Mouse (Mus musculus) embryonic facial prominence, embryonic 12.5 days (tissue): ENCODE results near the gene Flrt2. TPM values are rescaled to one million over a fixed set of nuclear protein-coding genes. Genes with fewer than 3 reads are reported as not detected.

ENCODE experiments used
- ATAC-seq: fragments of 200-750 bp; cut with Nextera tagmentation; 2 replicates; pipeline ENCODE4 v1.8.0; 2017; ENCODE audit not compliant: insufficient number of reproducible peaks, insufficient read depth, low FRiP score, low TSS enrichment
- H3K27ac ChIP-seq: fragments of 300-500 bp; sonication (generic); 2 replicates; pipeline ENCODE4 v1.5.1; 2016; ENCODE audit warnings: mild to moderate bottlenecking
- H3K27me3 ChIP-seq: fragments of 300-500 bp; sonication (generic); 2 replicates; pipeline ENCODE4 v1.6.1; 2016; ENCODE audit warnings: mild to moderate bottlenecking, moderate library complexity
- H3K36me3 ChIP-seq: fragments of 300-500 bp; sonication (generic); 2 replicates; pipeline ENCODE4 v1.6.1; 2016; ENCODE audit warnings: mild to moderate bottlenecking
- H3K4me1 ChIP-seq: fragments of 300-500 bp; sonication (generic); 2 replicates; pipeline ENCODE4 v1.6.1; 2016
- H3K4me2 ChIP-seq: fragments of 300-500 bp; sonication (generic); replicated peaks from 2 replicates; pipeline ENCODE4 v1.6.1; 2016; ENCODE audit warnings: mild to moderate bottlenecking, moderate library complexity
- H3K4me3 ChIP-seq: fragments of 300-500 bp; sonication (generic); 2 replicates; pipeline ENCODE4 v1.5.1; 2016; ENCODE audit warnings: mild to moderate bottlenecking
- H3K9ac ChIP-seq: fragments of 300-500 bp; sonication (generic); 2 replicates; pipeline ENCODE4 v1.6.1; 2016; ENCODE audit warnings: mild to moderate bottlenecking, moderate library complexity
- H3K9me3 ChIP-seq: fragments of 300-500 bp; sonication (generic); 2 replicates; pipeline ENCODE4 v1.6.1; 2016; ENCODE audit warnings: mild to moderate bottlenecking, moderate library complexity
- WGBS: fragments of 180-500 bp; shearing (Covaris S2); methylation state at CpG from one replicate; pipeline ENCODE4 v1.1.7; 2016; 5-methylcytosine and 5-hydroxymethylcytosine counted together
- polyA plus RNA-seq: library from polyadenylated mRNA; unstranded; fragments of >200 nt; fragmentation: Nextera tagmentation; extraction: Ambion mirVana; gene quantifications from 2 replicates; pipeline ENCODE4 v1.2.1, GENCODE M21; 2016

Flrt2 gene
- polyA plus RNA-seq, 1 experiment from 2014 or later: 90.3 TPM

GRCm38 (mm10) chr12:95694507-95694906 is 2.5 kb downstream of the Flrt2 start:
- WGBS: under 1% methylated on average over 8 of the region's 8 CpGs
- peak overlapping the region; percentile 76 for H3K4me2 ChIP-seq
- H3K4me3 ChIP-seq: peak overlapping the region; percentile 84
- H3K9me3 ChIP-seq: no peaks in the 10 kb centered on the region
- H3K4me1 ChIP-seq: peaks cover 18% of the 10 kb centered on the region
- ATAC-seq: no peak; the same call in 1 of the 2 replicates
- H3K36me3 ChIP-seq: no peaks in the 10 kb centered on the region
- H3K9ac ChIP-seq: peak overlapping the region; percentile 82
- peaks cover 3% of the 10 kb centered on the region; the same call in 1 of the 2 replicates for H3K27me3 ChIP-seq
- H3K27ac ChIP-seq: peak overlapping the region; percentile 97

- Histone ChIP-seq H3K36me3 (no peaks in the 10 kb centered on the region), H3K9ac (peak overlapping the region; percentile 82), H3K4me2 (peak overlapping the region; percentile 76), H3K4me3 (peak overlapping the region; percentile 84), H3K27me3 (peaks cover 3% of the 10 kb centered on the region; the same call in 1 of the 2 replicates), H3K4me1 (peaks cover 18% of the 10 kb centered on the region), H3K27ac (peak overlapping the region; percentile 97), H3K9me3 (no peaks in the 10 kb centered on the region)
- WGBS: under 1% methylated on average over 60 of the region's 68 CpGs
- ATAC-seq: peak; percentile 89
These were observed 3.2 kb downstream of the Flrt2 start for GRCm38 (mm10) chr12:95694991-95695833.

GRCm38 (mm10) chr12:95695834-95696521 is 4.0 kb downstream of the Flrt2 start:
- no peaks in the 10 kb centered on the region for H3K9me3 ChIP-seq
- peaks cover 17% of the 10 kb centered on the region for H3K4me1 ChIP-seq
- H3K4me3 ChIP-seq: peak overlapping the region; percentile 84
- H3K36me3 ChIP-seq: no peaks in the 10 kb centered on the region
- peak overlapping the region; percentile 97 for H3K27ac ChIP-seq
- H3K9ac ChIP-seq: peak overlapping the region; percentile 82
- WGBS: under 1% methylated on average over 28 of the region's 28 CpGs
- no peak for ATAC-seq
- H3K27me3 ChIP-seq: peaks cover 3% of the 10 kb centered on the region; the same call in 1 of the 2 replicates
- peak overlapping the region; percentile 76 for H3K4me2 ChIP-seq

- Histone ChIP-seq H3K4me3 (peak overlapping the region; percentile 84), H3K4me2 (peak overlapping the region; percentile 76), H3K27me3 (peaks cover 3% of the 10 kb centered on the region; the same call in 1 of the 2 replicates), H3K36me3 (no peaks in the 10 kb centered on the region), H3K27ac (peak overlapping the region; percentile 97), H3K9ac (peak overlapping the region; percentile 82), H3K9me3 (no peaks in the 10 kb centered on the region), H3K4me1 (peaks cover 11% of the 10 kb centered on the region; the same call in 1 of the 2 replicates)
- 2% methylated on average over 6 of the region's 6 CpGs for WGBS
- ATAC-seq: no peak
These were observed 4.5 kb downstream of the Flrt2 start for GRCm38 (mm10) chr12:95696522-95697025.

- Histone ChIP-seq H3K27ac (peak overlapping the region; percentile 9; the same call in 1 of the 2 replicates), H3K36me3 (no peaks in the 10 kb centered on the region), H3K9ac (peak overlapping the region; percentile 82), H3K27me3 (no peaks in the 10 kb centered on the region), H3K4me1 (peaks cover 10% of the 10 kb centered on the region; the same call in 1 of the 2 replicates), H3K9me3 (no peaks in the 10 kb centered on the region), H3K4me3 (peak overlapping the region; percentile 84), H3K4me2 (peak overlapping the region; percentile 76)
- no peak for ATAC-seq
- WGBS: 39% methylated on average over 1 of the region's 1 CpGs
These were observed 6.5 kb downstream of the Flrt2 start for GRCm38 (mm10) chr12:95698556-95698955.

- no peak for ATAC-seq
- H3K9me3 ChIP-seq: no peaks in the 10 kb centered on the region
- no peak overlapping the region for H3K4me3 ChIP-seq
- no peaks in the 10 kb centered on the region for H3K36me3 ChIP-seq
- no peaks in the 10 kb centered on the region for H3K27me3 ChIP-seq
- H3K9ac ChIP-seq: no peak overlapping the region
- WGBS: 54% methylated on average over 2 of the region's 2 CpGs
- no peak overlapping the region for H3K27ac ChIP-seq
- H3K4me1 ChIP-seq: peaks cover 8% of the 10 kb centered on the region; the same call in 1 of the 2 replicates
- no peak overlapping the region for H3K4me2 ChIP-seq
These were observed 8.7 kb downstream of the Flrt2 start for GRCm38 (mm10) chr12:95700746-95701145.

DNA sequence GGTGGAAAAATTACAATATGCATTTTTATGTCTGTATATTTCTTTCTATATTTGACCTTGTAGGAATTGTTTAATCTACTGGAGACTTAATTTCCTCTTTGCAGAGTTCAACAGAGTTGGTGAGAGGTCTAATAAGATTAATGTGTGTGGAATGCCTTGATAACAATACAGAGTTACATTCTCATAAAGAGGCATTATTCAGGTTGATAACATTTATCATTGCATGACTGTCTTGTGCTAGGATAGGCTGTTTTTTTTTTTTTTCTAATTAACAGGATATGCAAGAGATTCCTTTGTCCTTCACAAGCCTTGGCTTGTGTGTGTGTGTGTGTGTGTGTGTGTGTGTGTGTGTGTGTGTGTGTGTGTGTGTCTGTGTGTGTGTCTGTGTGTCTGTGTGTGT is 9.6 kb downstream of the Flrt2 start:
- H3K9me3 ChIP-seq: no peaks in the 10 kb centered on the region
- no peaks in the 10 kb centered on the region for H3K27me3 ChIP-seq
- no peak for ATAC-seq
- H3K9ac ChIP-seq: no peak overlapping the region
- no peak overlapping the region for H3K27ac ChIP-seq
- H3K4me2 ChIP-seq: no peak overlapping the region
- no peaks in the 10 kb centered on the region for H3K36me3 ChIP-seq
- H3K4me1 ChIP-seq: peaks cover 8% of the 10 kb centered on the region; the same call in 1 of the 2 replicates
- H3K4me3 ChIP-seq: no peak overlapping the region

DNA sequence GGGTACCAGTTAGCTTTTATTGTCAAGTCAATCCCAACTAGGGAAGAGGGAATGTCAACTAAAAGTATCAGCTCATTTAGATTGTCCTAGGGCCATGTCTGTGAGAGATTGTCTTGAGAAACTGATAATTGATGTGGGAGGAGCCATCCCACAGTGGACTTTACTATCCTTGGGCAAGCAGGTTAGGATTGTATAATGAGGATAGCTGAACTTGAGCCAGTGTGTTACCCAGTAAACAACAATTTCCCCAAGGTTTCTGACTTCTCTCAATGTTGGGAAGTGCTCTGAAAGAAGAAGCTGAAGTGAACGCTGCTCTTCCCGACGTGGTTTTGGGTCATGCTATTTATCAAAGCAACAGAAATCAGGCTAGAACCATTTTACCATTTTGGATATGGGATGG is 13.0 kb downstream of the Flrt2 start:
- Histone ChIP-seq H3K27me3 (no peaks in the 10 kb centered on the region), H3K4me3 (no peak overlapping the region), H3K4me2 (no peak overlapping the region), H3K36me3 (no peaks in the 10 kb centered on the region), H3K27ac (no peak overlapping the region), H3K4me1 (0 out of 2 replicates have a peak, but pooled peaks cover 1% of the 10 kb centered on the region), H3K9me3 (no peaks in the 10 kb centered on the region), H3K9ac (no peak overlapping the region)
- WGBS: 90% methylated on average over 3 of the region's 3 CpGs
- ATAC-seq: no peak

- WGBS: 98% methylated on average over 2 of the region's 2 CpGs
These were observed 31.2 kb downstream of the Flrt2 start for GRCm38 (mm10) chr12:95723265-95723664.

GRCm38 (mm10) chr12:95734075-95734474 is 42.0 kb downstream of the Flrt2 start:
- H3K4me3 ChIP-seq: no peak overlapping the region
- 68% methylated on average over 1 of the region's 1 CpGs for WGBS

More at GRCm38 (mm10) chr12:95723265-95723664, 31.2 kb downstream of the Flrt2 start:
- H3K4me3 ChIP-seq: no peak overlapping the region
- no peaks in the 10 kb centered on the region for H3K36me3 ChIP-seq
- H3K9ac ChIP-seq: no peak overlapping the region
- no peaks in the 10 kb centered on the region for H3K27me3 ChIP-seq
- no peak for ATAC-seq
- H3K4me2 ChIP-seq: no peak overlapping the region
- H3K27ac ChIP-seq: no peak overlapping the region
- H3K9me3 ChIP-seq: no peaks in the 10 kb centered on the region
- H3K4me1 ChIP-seq: 0 out of 2 replicates have a peak, but pooled peaks cover 3% of the 10 kb centered on the region

GRCm38 (mm10) chr12:95737571-95737970 is 45.5 kb downstream of the Flrt2 start:
- 77% methylated on average over 8 of the region's 8 CpGs for WGBS
- no peaks in the 10 kb centered on the region for H3K27me3 ChIP-seq
- no peak overlapping the region for H3K4me2 ChIP-seq
- no peak for ATAC-seq
- H3K9me3 ChIP-seq: no peaks in the 10 kb centered on the region
- peaks cover 6% of the 10 kb centered on the region for H3K4me1 ChIP-seq
- H3K4me3 ChIP-seq: no peak overlapping the region
- H3K36me3 ChIP-seq: no peaks in the 10 kb centered on the region
- no peak overlapping the region for H3K9ac ChIP-seq
- H3K27ac ChIP-seq: no peak overlapping the region

More at GRCm38 (mm10) chr12:95734075-95734474, 42.0 kb downstream of the Flrt2 start:
- Histone ChIP-seq H3K36me3 (no peaks in the 10 kb centered on the region), H3K9me3 (no peaks in the 10 kb centered on the region), H3K4me2 (no peak overlapping the region), H3K27me3 (no peaks in the 10 kb centered on the region), H3K9ac (no peak overlapping the region), H3K4me1 (peaks cover 6% of the 10 kb centered on the region), H3K27ac (no peak overlapping the region)
- ATAC-seq: no peak
